8 mouse cellular contexts compared by ENCODE assay signal in the genomic region with DNA sequence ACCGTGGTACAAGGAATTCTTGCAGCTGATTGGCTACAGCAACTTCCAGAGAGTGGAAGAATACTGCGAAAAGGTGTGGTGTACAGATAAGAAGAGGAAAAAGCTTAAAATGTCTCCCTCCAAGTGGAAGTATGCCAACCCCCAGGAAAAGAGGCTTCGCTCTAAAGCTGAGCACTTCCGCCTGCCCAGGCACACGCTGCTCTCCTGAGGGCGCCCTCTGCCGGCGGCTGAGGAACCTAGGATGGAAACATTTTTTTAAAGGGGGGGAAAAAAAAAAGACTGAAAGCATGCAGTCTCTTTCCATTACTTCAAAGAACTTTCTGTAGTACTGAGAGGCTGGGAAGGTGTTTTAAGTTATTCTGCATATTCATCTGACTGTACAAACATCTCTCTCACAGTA.
A peak's percentile ranks its signal among the peaks of the same experiment; 100 is the strongest.
DNase-seq lines count a peak whose midpoint lies in the region; ATAC-seq lines count a peak whose summit lies in the region.

No protein-coding gene starts in this region.

- peak; percentile 53 to 62 for DNase-seq in cerebellum, postnatal 10 days
- DNase-seq in cerebellum, adult 9-11 months: no peak
- peak; percentile 15 to 21 for DNase-seq in left cerebral cortex, adult 18-20 months (ENCODE audit: low spot score in 2 of 2)
- no peak for DNase-seq in left cerebral cortex, adult 9 months (ENCODE audit: low spot score in 2 of 2)
- peak; percentile 76 for DNase-seq in R1 (ENCODE audit: low read depth, low spot score)
- DNase-seq in retina, postnatal 1 day: peak; percentile 52
- no peak for DNase-seq in thymus, postnatal 0 days (ENCODE audit: low spot score)

- ATAC-seq in granulocyte monocyte progenitor cell, adult 5-6 weeks (replicated peaks; ENCODE audit: poor library complexity, severe bottlenecking): peak; percentile 48; the same call in 1 of the 2 replicates

Comparison
In these comparisons a context has a peak if more than half of its experiments do, and no peak if none do; other contexts are left out.
1. DNase-seq: peak in cerebellum, postnatal 10 days (2 of 2), left cerebral cortex, adult 18-20 months (2 of 2), R1 (single experiment) and retina, postnatal 1 day (single experiment); none in cerebellum, adult 9-11 months (single experiment), left cerebral cortex, adult 9 months (0 of 2) and thymus, postnatal 0 days (single experiment).